Mouse (Mus musculus): ENCODE measurements around the gene Nr2c2ap.

Gene Nr2c2ap

GRCm38 (mm10) chr8:70118726-70119700 lies 12.1 kb upstream of the Nr2c2ap start:
- no peak for DNase-seq (ENCODE audit: low read depth, low spot score)

GRCm38 (mm10) chr8:70120667-70121066 lies 10.5 kb upstream of the Nr2c2ap start, which contains the start of gene Ncan:
Ncan (minus strand) TSS chr8:70120873.
- peak; percentile 58 for DNase-seq (ENCODE audit: low read depth, low spot score)

GRCm38 (mm10) chr8:70122863-70123262 lies 8.3 kb upstream of the Nr2c2ap start:
- DNase-seq (ENCODE audit: low read depth, low spot score) = peak; percentile 54

- no peak for DNase-seq (ENCODE audit: low read depth, low spot score)
Measured at GRCm38 (mm10) chr8:70124992-70125391, 6.1 kb upstream of the Nr2c2ap start.

GRCm38 (mm10) chr8:70128435-70128834 lies 2.7 kb upstream of the Nr2c2ap start:
- DNase-seq (ENCODE audit: low read depth, low spot score) = no peak

GRCm38 (mm10) chr8:70129309-70129952 lies 1.7 kb upstream of the Nr2c2ap start:
- DNase-seq (ENCODE audit: low read depth, low spot score) = no peak

GRCm38 (mm10) chr8:70130066-70130465 lies 1.1 kb upstream of the Nr2c2ap start:
- DNase-seq (ENCODE audit: low read depth, low spot score) = no peak

GRCm38 (mm10) chr8:70134086-70134485 lies 3.0 kb downstream of the Nr2c2ap start:
- no peak for DNase-seq (ENCODE audit: low read depth, low spot score)

- no peak for DNase-seq (ENCODE audit: low read depth, low spot score)
Measured at GRCm38 (mm10) chr8:70134931-70135330, 3.8 kb downstream of the Nr2c2ap start.

GRCm38 (mm10) chr8:70136591-70136990 lies 5.5 kb downstream of the Nr2c2ap start:
- DNase-seq (ENCODE audit: low read depth, low spot score) = no peak

GRCm38 (mm10) chr8:70137890-70138289 lies 6.8 kb downstream of the Nr2c2ap start:
- DNase-seq (ENCODE audit: low read depth, low spot score) = no peak

- peak; percentile 100 for DNase-seq (ENCODE audit: low read depth, low spot score)
Measured at GRCm38 (mm10) chr8:70139026-70139857, 8.1 kb downstream of the Nr2c2ap start, which contains the start of the genes Rfxank, Borcs8 and Mef2b. Rfxank (minus strand) TSS chr8:70139154. Borcs8 (plus strand) TSS chr8:70139499. Mef2b (plus strand) TSS chr8:70139711.

GRCm38 (mm10) chr8:70139981-70140380 lies 8.8 kb downstream of the Nr2c2ap start:
- no peak for DNase-seq (ENCODE audit: low read depth, low spot score)

- no peak for DNase-seq (ENCODE audit: low read depth, low spot score)
Measured at GRCm38 (mm10) chr8:70147678-70148607, 16.8 kb downstream of the Nr2c2ap start.

- no peak for DNase-seq (ENCODE audit: low read depth, low spot score)
Measured at GRCm38 (mm10) chr8:70150158-70150557, 19.0 kb downstream of the Nr2c2ap start.

GRCm38 (mm10) chr8:70152537-70153257 lies 21.6 kb downstream of the Nr2c2ap start:
- DNase-seq (ENCODE audit: low read depth, low spot score) = peak; percentile 79

GRCm38 (mm10) chr8:70157240-70157800 lies 26.2 kb downstream of the Nr2c2ap start:
- DNase-seq (ENCODE audit: low read depth, low spot score) = no peak

- peak; percentile 91 for DNase-seq (ENCODE audit: low read depth, low spot score)
Measured at GRCm38 (mm10) chr8:70158069-70158853, 27.1 kb downstream of the Nr2c2ap start.

- no peak for DNase-seq (ENCODE audit: low read depth, low spot score)
Measured at GRCm38 (mm10) chr8:70159211-70159610, 28.1 kb downstream of the Nr2c2ap start.

Data from CD4-positive, CD25-positive, alpha-beta regulatory T cell, adult 2 months (primary cell).